ENCODE assay signal across 8 mouse cellular contexts in genomic region chr17:84791156-84791555, GRCm38 (mm10). TPM values are rescaled to one million over a fixed set of nuclear protein-coding genes. Genes with fewer than 3 reads are reported as not detected.
DNase-seq lines count a peak whose midpoint lies in the region; ATAC-seq and TF ChIP-seq lines count a peak whose summit lies in the region.

No protein-coding gene starts in this region.

- peak overlapping the region; percentile 85 for H3K27ac ChIP-seq in kidney, adult 2 months (ENCODE audit: insufficient read depth, low read depth, low read length)
- H3K27ac ChIP-seq in forebrain, embryonic 12.5 days = peak overlapping the region; percentile 82
- peak overlapping the region; percentile 83 for H3K27ac ChIP-seq in midbrain, embryonic 14.5 days (replicated peaks; ENCODE audit: low read depth, low read length)

- H3K4me1 ChIP-seq in kidney, adult 2 months (ENCODE audit: control insufficient read depth, insufficient read depth, low read length) = peaks cover 6% of the 10 kb centered on the region; the same call in 1 of the 2 replicates
- H3K4me1 ChIP-seq in forebrain, embryonic 12.5 days = peaks cover 27% of the 10 kb centered on the region
- peaks cover 17% of the 10 kb centered on the region for H3K4me1 ChIP-seq in midbrain, embryonic 14.5 days (ENCODE audit: control insufficient read depth, insufficient read depth, low read length)

- peak; percentile 12 for ATAC-seq in forebrain, embryonic 12.5 days (ENCODE audit: low FRiP score)
- ATAC-seq in midbrain, embryonic 14.5 days (ENCODE audit: low FRiP score, low TSS enrichment) = peak; percentile 2; the same call in 1 of the 2 replicates

- H3K4me3 ChIP-seq in kidney, adult 2 months (ENCODE audit: insufficient read depth, low read depth, low read length) = peak overlapping the region; percentile 91
- H3K4me3 ChIP-seq in forebrain, embryonic 12.5 days (replicated peaks) = peak overlapping the region; percentile 99
- peak overlapping the region; percentile 98 for H3K4me3 ChIP-seq in midbrain, embryonic 14.5 days (replicated peaks; ENCODE audit: low read depth, low read length)

- DNase-seq in kidney, adult 2 months = no peak
- no peak for DNase-seq in kidney, adult 11 months
- peak; percentile 28 for DNase-seq in R1 (ENCODE audit: low read depth, low spot score)
- DNase-seq in kidney, postnatal 4 days = peak; percentile 15 to 37
- DNase-seq in midbrain, embryonic 14.5 days = no peak
- DNase-seq in adipocyte (ENCODE audit: low spot score) = no peak
- DNase-seq in urinary bladder, postnatal 10 days (ENCODE audit: low spot score) = no peak

- peak overlapping the region; percentile 77 for H3K4me2 ChIP-seq in forebrain, embryonic 12.5 days
- H3K4me2 ChIP-seq in midbrain, embryonic 14.5 days (ENCODE audit: low read length) = peak overlapping the region; percentile 93

- peak overlapping the region; percentile 90 for H3K9ac ChIP-seq in forebrain, embryonic 12.5 days
- H3K9ac ChIP-seq in midbrain, embryonic 14.5 days (replicated peaks; ENCODE audit: low read length) = peak overlapping the region; percentile 88

- no peaks in the 10 kb centered on the region for H3K36me3 ChIP-seq in kidney, adult 2 months (ENCODE audit: control insufficient read depth, insufficient read depth, low read length)
- peaks cover 6% of the 10 kb centered on the region; the same call in 1 of the 2 replicates for H3K36me3 ChIP-seq in forebrain, embryonic 12.5 days (replicated peaks)
- H3K36me3 ChIP-seq in midbrain, embryonic 14.5 days (ENCODE audit: control insufficient read depth, insufficient read depth, low read length) = peaks cover 8% of the 10 kb centered on the region; the same call in 1 of the 2 replicates

- no peaks in the 10 kb centered on the region for H3K9me3 ChIP-seq in forebrain, embryonic 12.5 days
- H3K9me3 ChIP-seq in midbrain, embryonic 14.5 days (ENCODE audit: control insufficient read depth, low read length) = no peaks in the 10 kb centered on the region

- WGBS in kidney, adult 2 months = 2% methylated on average over 8 of the region's 8 CpGs
- WGBS in forebrain, embryonic 12.5 days = 7% methylated on average over 8 of the region's 8 CpGs
- 7% methylated on average over 8 of the region's 8 CpGs for WGBS in midbrain, embryonic 14.5 days

- TF ChIP-seq CTCF in kidney, adult 2 months (conservative IDR thresholded peaks at IDR 0.05; ENCODE audit: insufficient read depth, insufficient read length, low read depth, low read length) = no peak

- no peaks in the 10 kb centered on the region for H3K27me3 ChIP-seq in kidney, adult 2 months (replicated peaks; ENCODE audit: control insufficient read depth, insufficient read depth, low read length)
- no peaks in the 10 kb centered on the region for H3K27me3 ChIP-seq in forebrain, embryonic 12.5 days
- H3K27me3 ChIP-seq in midbrain, embryonic 14.5 days (ENCODE audit: control insufficient read depth, insufficient read depth, low read length) = no peaks in the 10 kb centered on the region

- TF ChIP-seq POLR2A in kidney, adult 2 months (IDR thresholded peaks at IDR 0.05; ENCODE audit: low read depth, low read length) = no peak

RNA-seq across cellular contexts. Expression of gene Lrpprc, which starts 0.6 kb away (rescaled TPM):
- polyA plus RNA-seq in kidney, adult 2 months (2012; rRNA removed) = 18.7 and 25.3 TPM in 2 replicates
- 49.3 and 52.8 TPM in 2 replicates for polyA plus RNA-seq in forebrain, embryonic 12.5 days (2016; fragmentation: Nextera tagmentation; extraction: Ambion mirVana)
- polyA plus RNA-seq in midbrain, embryonic 14.5 days (2014; fragmentation: Nextera tagmentation; extraction: Ambion mirVana) = 36.4 and 51.4 TPM in 2 replicates

Comparison
In these comparisons a context has a peak if more than half of its experiments do, and no peak if none do; other contexts are left out.
1. DNase-seq: peak in R1 (single experiment) and kidney, postnatal 4 days (2 of 2); none in kidney, adult 2 months (single experiment), kidney, adult 11 months (single experiment), midbrain, embryonic 14.5 days (single experiment), adipocyte (single experiment) and urinary bladder, postnatal 10 days (single experiment).
2. Peak in every context shown above with its lines, with median percentiles within 50 percentile points of each other: H3K27ac ChIP-seq and H3K4me3 ChIP-seq.